Mouse (Mus musculus) spleen, adult 2 months (tissue): ENCODE results near the gene Dytn.
"Not testable (repeated sequence)": the region's sequence is repeated elsewhere in the genome, so short reads cannot be mapped to it uniquely, and the experiment has no call there.

Experiments used
- CTCF ChIP-seq: fragments of 200-500 bp; IDR thresholded peaks from 2 replicates; pipeline ENCODE4 v1.5.1; 2011; ENCODE audit warnings: mild to moderate bottlenecking, inconsistent platforms; ENCODE audit not compliant: insufficient read depth, insufficient read length, insufficient replicate concordance; ENCODE audit errors: extremely low read depth
- POLR2A ChIP-seq: fragments of 200-500 bp; IDR thresholded peaks from 2 replicates; pipeline ENCODE4 v1.6.1; 2011; ENCODE audit warnings: low read depth, low read length, inconsistent platforms

GRCm38 (mm10) chr1:63630390-63630789 is 56.3 kb downstream of the Dytn start:
- not testable (repeated sequence) for TF ChIP-seq POLR2A, CTCF
